Mouse (Mus musculus): ENCODE measurements around the gene Iltifb.

DNA sequence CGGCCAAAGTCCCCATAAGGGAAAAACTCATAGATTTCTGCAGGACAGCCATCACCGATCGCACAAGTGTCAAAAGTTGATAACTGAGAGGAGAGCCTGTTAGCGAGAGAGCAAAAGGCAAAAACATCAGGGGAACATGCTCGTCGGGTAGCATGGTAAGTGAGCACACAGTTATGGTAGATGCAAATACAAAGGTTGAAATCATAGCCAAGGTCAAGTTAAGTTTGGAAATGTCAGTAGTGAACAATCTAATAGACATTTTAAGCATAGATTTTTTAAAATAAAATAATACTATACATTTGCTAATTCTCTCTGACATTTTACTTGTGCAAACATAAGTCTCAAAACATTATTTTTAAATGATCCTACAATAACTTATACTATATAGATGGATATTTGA, at the start of gene Iltifb:
- TF ChIP-seq CTCF (IDR thresholded peaks at IDR 0.05; ENCODE audit: borderline replicate concordance, insufficient read depth, low read length) (no peak), POLR2A (IDR thresholded peaks at IDR 0.05; ENCODE audit: low read depth, low read length) (no peak)

All from embryonic fibroblast, embryonic 13.5 days (primary cell).